Mouse (Mus musculus) stomach, embryonic 14.5 days (tissue): Measurements from ENCODE around the gene Rps6. TPM values are rescaled to one million over a fixed set of nuclear protein-coding genes. Genes with fewer than 3 reads are reported as not detected.
"Not testable (repeated sequence)": the region's sequence is repeated elsewhere in the genome, so short reads cannot be mapped to it uniquely, and the experiment has no call there.

ENCODE experiments used
- ATAC-seq: fragments of 200-750 bp; cut with Nextera tagmentation; 2 replicates; pipeline ENCODE4 v1.8.0; 2017; ENCODE audit warnings: low read depth, moderate TSS enrichment; ENCODE audit not compliant: insufficient number of reproducible peaks, insufficient read depth, low FRiP score
- H3K27ac ChIP-seq: fragments of 300-500 bp; sonication (generic); 2 replicates; pipeline ENCODE4 v1.5.1; 2014; ENCODE audit warnings: mild to moderate bottlenecking, low read length, moderate library complexity, mixed read lengths
- H3K27me3 ChIP-seq: fragments of 300-500 bp; sonication (generic); 2 replicates; pipeline ENCODE4 v1.6.1; 2014; ENCODE audit warnings: low read length, control low read depth, mixed read lengths; ENCODE audit not compliant: control insufficient read depth, insufficient read depth
- H3K36me3 ChIP-seq: fragments of 300-500 bp; sonication (generic); 2 replicates; pipeline ENCODE4 v1.6.1; 2014; ENCODE audit warnings: mild to moderate bottlenecking, control low read depth, low read length, moderate library complexity, mixed read lengths; ENCODE audit not compliant: control insufficient read depth, insufficient read depth
- H3K4me1 ChIP-seq: fragments of 300-500 bp; sonication (generic); 2 replicates; pipeline ENCODE4 v1.6.1; 2014; ENCODE audit warnings: low read length, control low read depth, mixed read lengths; ENCODE audit not compliant: control insufficient read depth, insufficient read depth
- H3K4me2 ChIP-seq: fragments of 300-500 bp; sonication (generic); replicated peaks from 2 replicates; pipeline ENCODE4 v1.6.1; 2014; ENCODE audit warnings: low read depth, low read length, control low read depth
- H3K4me3 ChIP-seq: fragments of 300-500 bp; sonication (generic); 2 replicates; pipeline ENCODE4 v1.5.1; 2014; ENCODE audit warnings: low read depth, low read length, control low read depth
- H3K9ac ChIP-seq: fragments of 300-500 bp; sonication (generic); replicated peaks from 2 replicates; pipeline ENCODE4 v1.6.1; 2014; ENCODE audit warnings: low read depth, mild to moderate bottlenecking, control low read depth, low read length, moderate library complexity, mixed read lengths
- H3K9me3 ChIP-seq: fragments of 300-500 bp; sonication (generic); 2 replicates; pipeline ENCODE4 v1.6.1; 2016; ENCODE audit warnings: low read depth, low read length, control low read depth; ENCODE audit not compliant: control insufficient read depth
- WGBS: fragments of 180-500 bp; shearing (Covaris S2); extraction: QIAGEN DNeasy Blood & Tissue Kit; methylation state at CpG from one replicate; pipeline ENCODE4 v1.1.7; 2014; 5-methylcytosine and 5-hydroxymethylcytosine counted together
- polyA plus RNA-seq: library from polyadenylated mRNA; unstranded; fragments of >200 nt; fragmentation: Nextera tagmentation; extraction: Ambion mirVana; gene quantifications from 2 replicates; pipeline ENCODE4 v1.2.1, GENCODE M21; 2014

Gene Rps6
- polyA plus RNA-seq, 1 experiment from 2014 or later, result 869 TPM

- H3K9me3 ChIP-seq, result no peaks in the 10 kb centered on the region
- no peak for ATAC-seq
- peaks cover 21% of the 10 kb centered on the region for H3K36me3 ChIP-seq
- no peaks in the 10 kb centered on the region for H3K27me3 ChIP-seq
- peak overlapping the region; percentile 82 for H3K4me3 ChIP-seq
- H3K27ac ChIP-seq, result no peak overlapping the region
- H3K9ac ChIP-seq, result peak overlapping the region; percentile 59
- peaks cover 7% of the 10 kb centered on the region; the same call in 1 of the 2 replicates for H3K4me1 ChIP-seq
- H3K4me2 ChIP-seq, result peak overlapping the region; percentile 84
- WGBS, result 48% methylated on average over 12 of the region's 12 CpGs
Measured at GRCm38 (mm10) chr4:86858070-86858440, 843 bp upstream of the Rps6 start.

GRCm38 (mm10) chr4:86856304-86857112 lies 704 bp downstream of the Rps6 start:
- H3K9ac ChIP-seq, result peak overlapping the region; percentile 99
- peak overlapping the region; percentile 72 for H3K4me2 ChIP-seq
- no peaks in the 10 kb centered on the region for H3K27me3 ChIP-seq
- no peak for ATAC-seq
- peaks cover 24% of the 10 kb centered on the region for H3K36me3 ChIP-seq
- peak overlapping the region; percentile 82 for H3K4me3 ChIP-seq
- peaks cover 7% of the 10 kb centered on the region; the same call in 1 of the 2 replicates for H3K4me1 ChIP-seq
- WGBS, result 1% methylated on average over 50 of the region's 50 CpGs
- H3K9me3 ChIP-seq, result no peaks in the 10 kb centered on the region
- H3K27ac ChIP-seq, result peak overlapping the region; percentile 96

- Histone ChIP-seq H3K27ac (no peak overlapping the region), H3K9ac (no peak overlapping the region), H3K4me2 (no peak overlapping the region), H3K4me1 (peaks cover 3% of the 10 kb centered on the region; the same call in 1 of the 2 replicates), H3K36me3 (peaks cover 28% of the 10 kb centered on the region), H3K9me3 (no peaks in the 10 kb centered on the region), H3K27me3 (no peaks in the 10 kb centered on the region), H3K4me3 (no peak overlapping the region)
- 83% methylated on average over 4 of the region's 4 CpGs for WGBS
- ATAC-seq, result no peak
Measured at GRCm38 (mm10) chr4:86852813-86853590, 4.2 kb downstream of the Rps6 start.

- Histone ChIP-seq H3K36me3 (peaks cover 32% of the 10 kb centered on the region), H3K9ac (no peak overlapping the region), H3K4me1 (no peaks in the 10 kb centered on the region), H3K4me3 (no peak overlapping the region), H3K4me2 (no peak overlapping the region), H3K27ac (no peak overlapping the region), H3K27me3 (no peaks in the 10 kb centered on the region), H3K9me3 (no peaks in the 10 kb centered on the region)
- 77% methylated on average over 3 of the region's 3 CpGs for WGBS
- ATAC-seq, result no peak
Measured at GRCm38 (mm10) chr4:86852018-86852417, 5.2 kb downstream of the Rps6 start.

- no peaks in the 10 kb centered on the region for H3K9me3 ChIP-seq
- no peak; the same call in 1 of the 2 replicates for ATAC-seq
- H3K27ac ChIP-seq, result no peak overlapping the region
- no peaks in the 10 kb centered on the region for H3K27me3 ChIP-seq
- no peak overlapping the region for H3K9ac ChIP-seq
- no peaks in the 10 kb centered on the region for H3K4me1 ChIP-seq
- no peak overlapping the region for H3K4me3 ChIP-seq
- WGBS, result 75% methylated on average over 2 of the region's 2 CpGs
- H3K36me3 ChIP-seq, result peaks cover 34% of the 10 kb centered on the region
- no peak overlapping the region for H3K4me2 ChIP-seq
Measured at GRCm38 (mm10) chr4:86851331-86851730, 5.9 kb downstream of the Rps6 start.

- Histone ChIP-seq H3K4me1 (no peaks in the 10 kb centered on the region), H3K9me3 (no peaks in the 10 kb centered on the region), H3K9ac (no peak overlapping the region), H3K36me3 (peaks cover 20% of the 10 kb centered on the region), H3K27me3 (no peaks in the 10 kb centered on the region), H3K27ac (no peak overlapping the region), H3K4me2 (no peak overlapping the region), H3K4me3 (no peak overlapping the region)
- WGBS, result 75% methylated on average over 2 of the region's 2 CpGs
- ATAC-seq, result peak; percentile 49; the same call in 1 of the 2 replicates
Measured at GRCm38 (mm10) chr4:86847246-86847645, 10.0 kb downstream of the Rps6 start.

- peaks cover 25% of the 10 kb centered on the region for H3K36me3 ChIP-seq
- no peak overlapping the region for H3K27ac ChIP-seq
- H3K4me3 ChIP-seq, result no peak overlapping the region
- no peak overlapping the region for H3K4me2 ChIP-seq
- no peak for ATAC-seq
- no peaks in the 10 kb centered on the region for H3K9me3 ChIP-seq
- H3K4me1 ChIP-seq, result no peaks in the 10 kb centered on the region
- no peak overlapping the region for H3K9ac ChIP-seq
- no peaks in the 10 kb centered on the region for H3K27me3 ChIP-seq
- WGBS, result 95% methylated on average over 3 of the region's 3 CpGs
Measured at GRCm38 (mm10) chr4:86845384-86845783, 11.8 kb downstream of the Rps6 start.

GRCm38 (mm10) chr4:86841141-86841540 lies 16.1 kb downstream of the Rps6 start:
- not testable (repeated sequence) for H3K27ac ChIP-seq, H3K4me1 ChIP-seq, H3K9me3 ChIP-seq, H3K27me3 ChIP-seq, ATAC-seq, H3K9ac ChIP-seq, H3K4me2 ChIP-seq, H3K4me3 ChIP-seq
- peaks cover 41% of the 10 kb centered on the region for H3K36me3 ChIP-seq
- WGBS, result 91% methylated on average over 2 of the region's 2 CpGs
